Mouse (Mus musculus) hindbrain, embryonic 15.5 days (tissue): Measurements from ENCODE around the gene Tns4. TPM values are rescaled to one million over a fixed set of nuclear protein-coding genes. Genes with fewer than 3 reads are reported as not detected.

Experiments
- ATAC-seq: fragments of 200-750 bp; cut with Nextera tagmentation; 2 replicates; pipeline ENCODE4 v1.8.0; 2017; ENCODE audit warnings: low read depth, moderate number of reproducible peaks, moderate TSS enrichment; ENCODE audit not compliant: low FRiP score
- H3K27ac ChIP-seq: fragments of 300-500 bp; sonication (generic); replicated peaks from 2 replicates; pipeline ENCODE4 v1.5.1; 2015; ENCODE audit warnings: mild to moderate bottlenecking, inconsistent platforms
- H3K27me3 ChIP-seq: fragments of 300-500 bp; sonication (generic); 2 replicates; pipeline ENCODE4 v1.6.1; 2015; ENCODE audit warnings: control low read depth, inconsistent platforms
- H3K36me3 ChIP-seq: fragments of 300-500 bp; sonication (generic); 2 replicates; pipeline ENCODE4 v1.6.1; 2015; ENCODE audit warnings: control low read depth, inconsistent platforms
- H3K4me1 ChIP-seq: fragments of 300-500 bp; sonication (generic); replicated peaks from 2 replicates; pipeline ENCODE4 v1.6.1; 2015; ENCODE audit warnings: control low read depth, inconsistent platforms
- H3K4me2 ChIP-seq: fragments of 300-500 bp; sonication (generic); 2 replicates; pipeline ENCODE4 v1.6.1; 2015; ENCODE audit warnings: moderate library complexity, mild to moderate bottlenecking, inconsistent platforms
- H3K4me3 ChIP-seq: fragments of 300-500 bp; sonication (generic); 2 replicates; pipeline ENCODE4 v1.5.1; 2015; ENCODE audit warnings: mild to moderate bottlenecking, inconsistent platforms
- H3K9ac ChIP-seq: fragments of 300-500 bp; sonication (generic); 2 replicates; pipeline ENCODE4 v1.6.1; 2015; ENCODE audit warnings: inconsistent platforms
- H3K9me3 ChIP-seq: fragments of 300-500 bp; sonication (generic); 2 replicates; pipeline ENCODE4 v1.6.1; 2016; ENCODE audit warnings: control low read depth, inconsistent platforms
- WGBS: fragments of 180-500 bp; shearing (Covaris S2); methylation state at CpG from one replicate; pipeline ENCODE4 v1.1.7; 2015; 5-methylcytosine and 5-hydroxymethylcytosine counted together
- polyA plus RNA-seq: library from polyadenylated mRNA; unstranded; fragments of >200 nt; fragmentation: Nextera tagmentation; extraction: Ambion mirVana; gene quantifications from 2 replicates; pipeline ENCODE4 v1.2.1, GENCODE M21; 2015

The Tns4 gene
- polyA plus RNA-seq, 1 experiment from 2014 or later = 0.08 TPM

DNA sequence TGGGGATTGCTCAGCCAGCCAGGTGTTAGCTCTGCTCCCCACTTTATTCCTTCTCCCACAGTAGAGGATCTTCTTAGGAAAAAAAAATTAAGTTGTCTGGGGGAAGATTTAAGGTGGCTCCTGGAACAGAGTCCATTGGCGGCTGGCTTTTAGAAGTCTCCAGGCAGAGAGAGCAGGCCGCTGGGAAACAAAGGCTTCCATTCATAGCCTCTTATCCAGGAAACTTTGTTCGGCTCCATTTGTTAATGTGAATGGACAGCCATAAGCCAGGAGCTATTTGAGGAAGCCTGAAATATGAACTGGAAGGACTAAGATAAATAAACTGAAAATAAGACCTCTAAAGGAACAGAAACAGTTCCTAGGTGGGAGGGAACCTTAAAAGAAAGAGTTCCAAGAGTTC, 24.0 kb upstream of the Tns4 start:
- Histone ChIP-seq H3K4me1 (peaks cover 5% of the 10 kb centered on the region; the same call in 1 of the 2 replicates), H3K27me3 (no peaks in the 10 kb centered on the region), H3K27ac (no peak overlapping the region), H3K9ac (no peak overlapping the region), H3K36me3 (no peaks in the 10 kb centered on the region), H3K9me3 (no peaks in the 10 kb centered on the region), H3K4me3 (no peak overlapping the region), H3K4me2 (no peak overlapping the region)
- WGBS = 8% methylated on average over 3 of the region's 3 CpGs
- no peak for ATAC-seq

DNA sequence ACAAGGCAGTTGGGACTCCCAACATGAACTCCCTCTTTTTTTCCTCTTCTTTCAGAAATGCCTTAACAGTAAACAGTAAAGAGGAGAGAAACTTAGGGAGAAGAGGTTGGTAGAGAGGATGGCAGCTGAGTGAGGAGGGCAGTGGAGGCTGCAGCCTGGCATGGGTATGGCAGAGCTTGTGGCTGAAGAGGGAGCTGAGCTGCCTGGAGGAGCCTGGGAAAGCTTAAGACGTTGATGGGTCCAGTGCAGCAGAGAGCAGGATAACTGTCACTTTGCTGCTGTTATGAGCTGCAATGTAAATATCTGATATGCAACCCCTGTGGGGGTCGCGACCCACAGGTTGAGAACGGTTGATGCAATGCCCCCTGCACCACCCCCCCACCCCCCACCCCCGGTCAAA, 23.6 kb upstream of the Tns4 start:
- Histone ChIP-seq H3K27ac (no peak overlapping the region), H3K4me3 (no peak overlapping the region), H3K4me1 (peaks cover 5% of the 10 kb centered on the region; the same call in 1 of the 2 replicates), H3K9ac (no peak overlapping the region), H3K27me3 (no peaks in the 10 kb centered on the region), H3K4me2 (no peak overlapping the region), H3K9me3 (no peaks in the 10 kb centered on the region), H3K36me3 (no peaks in the 10 kb centered on the region)
- no peak for ATAC-seq
- WGBS = 31% methylated on average over 5 of the region's 5 CpGs

DNA sequence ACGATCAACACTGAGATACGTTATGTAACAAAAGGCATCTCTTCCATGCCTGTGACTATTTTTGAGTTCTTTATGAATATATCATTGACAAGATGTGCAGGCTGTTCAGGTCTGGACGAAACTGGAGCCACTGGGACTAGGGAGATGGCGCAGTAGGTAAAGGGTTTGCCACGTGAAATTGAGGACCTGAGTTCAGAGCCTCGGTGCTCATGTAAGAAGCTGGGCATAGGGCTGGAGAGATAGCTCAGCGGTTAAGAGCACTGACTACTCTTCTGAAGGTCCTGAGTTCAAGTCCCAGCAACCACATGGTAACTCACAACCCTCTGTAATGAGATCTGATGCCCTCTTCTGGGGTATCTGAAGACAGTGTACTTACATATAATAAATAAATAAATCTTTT, 22.5 kb upstream of the Tns4 start:
- Histone ChIP-seq H3K27ac (no peak overlapping the region), H3K9me3 (no peaks in the 10 kb centered on the region), H3K36me3 (no peaks in the 10 kb centered on the region), H3K4me1 (peaks cover 5% of the 10 kb centered on the region; the same call in 1 of the 2 replicates), H3K4me3 (no peak overlapping the region), H3K9ac (no peak overlapping the region), H3K4me2 (no peak overlapping the region), H3K27me3 (no peaks in the 10 kb centered on the region)
- WGBS = 93% methylated on average over 7 of the region's 7 CpGs
- ATAC-seq = no peak

DNA sequence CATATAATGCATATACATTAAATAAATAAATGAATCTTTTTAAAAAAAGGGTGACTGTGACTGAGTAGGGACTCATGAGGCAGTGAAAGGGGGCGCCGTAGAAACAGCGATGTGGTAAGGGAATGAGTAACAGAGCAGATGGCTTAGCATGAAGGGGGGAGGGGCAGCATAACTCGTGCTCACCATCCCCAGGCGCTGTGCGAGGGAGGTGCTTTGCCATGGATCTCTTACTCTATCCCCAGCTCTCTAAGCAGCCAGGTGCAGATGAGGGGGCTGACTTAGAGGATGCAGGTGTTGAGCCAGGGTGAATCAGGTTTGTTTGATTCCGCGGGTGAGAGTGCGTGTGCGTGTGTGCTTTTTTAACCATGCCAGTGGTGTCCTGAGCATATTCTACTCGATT, 22.0 kb upstream of the Tns4 start:
- WGBS = 62% methylated on average over 11 of the region's 11 CpGs
- no peak for ATAC-seq

DNA sequence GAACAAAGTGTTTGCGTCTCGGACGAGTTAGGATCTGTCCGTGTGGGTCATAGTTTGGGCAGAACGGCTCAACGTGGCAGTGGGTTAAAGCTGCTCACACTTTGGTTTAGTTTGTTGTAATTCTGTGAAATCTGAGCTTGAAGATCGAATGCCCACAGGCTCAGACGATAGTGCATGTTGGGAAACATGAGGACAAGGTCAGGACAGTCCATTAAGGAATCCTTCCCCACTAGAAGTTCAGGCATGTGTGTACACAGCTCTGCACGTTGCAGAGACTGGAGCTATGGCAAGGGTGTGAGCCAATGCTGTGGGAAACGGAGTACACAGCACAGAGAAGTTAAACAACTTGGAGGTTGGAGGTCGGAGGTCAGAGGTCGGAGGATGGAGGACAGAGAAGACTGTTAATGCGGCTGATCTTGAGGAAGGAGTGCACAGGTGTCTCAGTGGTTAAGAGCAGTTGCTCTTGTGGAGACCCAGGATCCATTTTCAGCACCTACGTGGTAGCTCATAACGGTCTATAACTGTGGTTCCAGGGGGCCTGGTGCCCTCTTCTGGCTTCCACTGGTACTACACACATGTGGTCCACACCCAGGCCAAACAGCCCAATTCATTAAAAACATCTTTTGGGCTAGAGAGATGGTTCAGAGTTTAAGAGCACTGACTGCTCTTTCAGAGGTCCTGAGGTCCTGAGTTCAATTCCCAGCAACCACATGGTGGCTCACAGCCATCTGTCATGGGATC, 21.4 kb upstream of the Tns4 start:
- Histone ChIP-seq H3K4me1 (peaks cover 5% of the 10 kb centered on the region; the same call in 1 of the 2 replicates), H3K27ac (no peak overlapping the region), H3K27me3 (no peaks in the 10 kb centered on the region), H3K9me3 (no peaks in the 10 kb centered on the region), H3K9ac (no peak overlapping the region), H3K4me3 (no peak overlapping the region), H3K4me2 (no peak overlapping the region), H3K36me3 (no peaks in the 10 kb centered on the region)
- 83% methylated on average over 15 of the region's 15 CpGs for WGBS
- ATAC-seq = no peak

More for the DNA sequence above, 22.0 kb upstream of the Tns4 start:
- H3K9ac ChIP-seq = no peak overlapping the region
- no peaks in the 10 kb centered on the region for H3K27me3 ChIP-seq
- no peaks in the 10 kb centered on the region for H3K9me3 ChIP-seq
- no peaks in the 10 kb centered on the region for H3K36me3 ChIP-seq
- no peak overlapping the region for H3K27ac ChIP-seq
- H3K4me3 ChIP-seq = no peak overlapping the region
- peaks cover 5% of the 10 kb centered on the region; the same call in 1 of the 2 replicates for H3K4me1 ChIP-seq
- no peak overlapping the region for H3K4me2 ChIP-seq

DNA sequence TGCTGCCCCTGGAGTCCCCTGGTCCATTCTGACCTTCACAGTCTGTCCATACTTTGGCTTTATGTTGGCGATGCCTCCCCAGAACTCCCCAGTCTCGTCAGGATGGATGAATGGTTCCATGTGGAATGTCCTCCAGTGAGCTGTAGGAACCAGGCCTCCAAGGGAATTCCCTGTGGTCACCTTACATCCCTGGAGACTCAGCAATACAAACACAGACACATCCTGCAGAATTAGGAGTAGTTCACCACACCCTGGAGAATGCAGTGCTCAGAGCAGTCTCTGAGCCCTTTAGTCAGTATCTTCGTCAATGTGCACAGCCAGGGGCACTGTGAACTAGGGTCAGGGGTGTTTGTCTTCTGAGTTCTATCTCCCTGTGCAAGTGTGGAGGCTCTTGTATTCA, 19.2 kb upstream of the Tns4 start:
- Histone ChIP-seq H3K4me2 (no peak overlapping the region), H3K4me3 (no peak overlapping the region), H3K27ac (no peak overlapping the region), H3K36me3 (no peaks in the 10 kb centered on the region), H3K4me1 (peaks cover 5% of the 10 kb centered on the region; the same call in 1 of the 2 replicates), H3K27me3 (no peaks in the 10 kb centered on the region), H3K9me3 (no peaks in the 10 kb centered on the region), H3K9ac (no peak overlapping the region)
- WGBS = 72% methylated on average over 3 of the region's 3 CpGs
- no peak for ATAC-seq

DNA sequence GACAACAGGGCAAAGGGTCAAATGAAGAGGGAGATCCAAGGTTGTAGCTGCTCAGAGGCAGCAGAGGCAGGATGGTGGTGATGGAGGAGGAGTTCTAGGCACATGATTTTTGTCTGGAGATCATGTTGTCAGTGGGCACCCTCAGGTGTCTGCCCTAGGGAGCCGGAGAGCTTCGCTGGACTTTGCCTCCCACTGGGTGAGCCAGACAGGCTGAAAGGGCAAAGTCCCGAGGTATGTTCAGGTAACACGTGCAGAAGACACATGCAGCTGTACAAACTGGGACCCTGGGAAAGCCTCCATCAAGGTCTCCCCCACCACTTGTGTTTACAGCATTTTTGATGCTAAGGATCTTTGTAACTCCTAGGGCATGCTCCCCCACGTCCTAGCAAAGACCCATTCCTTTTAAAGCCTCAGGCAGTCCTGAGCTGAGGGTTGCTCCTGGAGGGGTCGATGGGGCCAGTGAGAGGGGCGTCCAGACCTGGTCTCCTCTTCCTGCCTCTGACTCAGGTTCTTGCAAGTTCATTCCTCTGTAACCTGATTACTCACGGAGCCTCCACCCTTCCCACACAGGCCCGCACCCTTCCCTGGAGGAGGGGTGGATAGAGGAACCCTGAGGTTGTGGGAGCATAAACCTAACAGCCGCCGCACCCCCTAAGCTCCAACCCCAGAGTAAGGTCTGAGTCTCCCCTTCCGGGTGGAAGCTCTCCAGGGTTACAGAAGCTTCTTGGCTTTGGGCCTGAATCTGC, 17.0 kb upstream of the Tns4 start:
- Histone ChIP-seq H3K27me3 (no peaks in the 10 kb centered on the region), H3K27ac (no peak overlapping the region), H3K9ac (no peak overlapping the region), H3K9me3 (no peaks in the 10 kb centered on the region), H3K4me1 (no peaks in the 10 kb centered on the region), H3K4me2 (no peak overlapping the region), H3K4me3 (no peak overlapping the region), H3K36me3 (no peaks in the 10 kb centered on the region)
- ATAC-seq = no peak
- 77% methylated on average over 12 of the region's 12 CpGs for WGBS

DNA sequence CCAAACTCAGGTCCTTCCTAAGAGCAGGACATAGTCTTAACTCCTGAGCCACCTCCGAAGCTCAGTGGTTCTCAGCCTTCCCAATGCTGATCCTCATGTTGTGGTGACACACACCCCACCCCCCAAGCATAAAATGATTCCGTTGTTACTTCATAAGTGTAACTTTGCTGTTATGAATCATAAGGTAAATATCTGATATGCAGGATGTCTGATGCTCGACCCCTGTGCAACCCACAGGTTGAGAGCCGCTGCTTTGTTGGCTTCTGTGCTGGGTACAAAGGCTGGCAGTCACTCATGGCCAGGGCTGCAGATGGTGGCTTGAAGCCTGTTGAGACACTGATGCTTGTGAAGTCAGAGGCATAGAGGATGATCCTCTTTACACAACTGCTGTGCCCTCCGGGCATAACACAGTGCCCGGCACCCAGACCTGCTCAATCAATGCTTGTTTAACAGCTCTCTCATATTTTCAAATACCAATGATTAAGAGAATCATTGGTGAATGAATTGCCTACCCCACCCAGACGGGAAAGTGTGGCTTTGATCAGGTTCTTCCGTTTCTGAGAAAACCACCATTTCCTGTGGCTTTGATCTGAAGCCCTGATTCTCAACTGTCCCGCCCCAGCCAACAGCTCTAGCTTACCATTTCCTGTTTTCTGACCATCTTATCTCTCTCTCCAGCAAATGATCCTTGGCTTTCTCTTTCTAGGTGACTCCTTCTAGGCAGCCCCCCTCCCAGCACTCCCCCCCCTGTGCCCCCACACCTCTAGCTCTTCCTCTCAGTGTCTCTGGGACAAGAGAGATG, 15.7 kb upstream of the Tns4 start:
- Histone ChIP-seq H3K27me3 (no peaks in the 10 kb centered on the region), H3K9me3 (no peaks in the 10 kb centered on the region), H3K36me3 (no peaks in the 10 kb centered on the region), H3K4me3 (no peak overlapping the region), H3K9ac (no peak overlapping the region), H3K27ac (no peak overlapping the region), H3K4me2 (no peak overlapping the region), H3K4me1 (no peaks in the 10 kb centered on the region)
- no peak for ATAC-seq
- WGBS = 90% methylated on average over 9 of the region's 9 CpGs

DNA sequence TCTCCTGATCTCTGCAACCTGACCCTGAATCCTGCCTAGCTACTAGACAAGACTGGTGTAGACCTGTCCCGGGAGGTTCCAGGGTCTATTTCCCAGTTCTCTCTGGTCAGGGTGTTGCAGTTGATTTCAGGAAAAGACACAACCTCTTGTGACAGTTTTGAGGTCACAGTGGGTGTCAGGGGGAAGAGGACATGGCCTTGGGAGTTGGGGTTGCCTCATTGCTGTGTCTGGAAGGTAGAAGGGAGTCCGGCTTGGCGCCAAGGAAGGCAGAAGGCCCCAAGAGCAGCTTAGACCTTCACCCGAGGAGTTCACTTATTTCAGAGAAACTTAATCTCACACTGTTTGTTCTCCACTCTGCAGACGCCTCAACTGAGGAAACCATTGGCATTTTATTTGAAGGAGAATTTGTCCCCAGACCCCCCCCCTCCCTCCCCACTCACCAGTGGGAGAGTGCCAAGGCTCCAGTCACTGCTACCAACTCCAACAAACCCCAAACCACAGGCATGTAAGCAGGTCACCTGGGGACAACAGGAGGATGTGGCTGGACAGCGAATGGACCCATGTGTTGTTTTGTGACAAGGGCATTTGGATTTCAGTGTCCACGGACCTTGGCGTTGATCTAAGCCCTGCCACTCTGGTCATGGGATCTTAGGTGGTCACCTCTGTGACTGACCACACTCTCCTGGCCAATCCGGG, 13.6 kb upstream of the Tns4 start:
- H3K4me2 ChIP-seq = no peak overlapping the region
- H3K4me3 ChIP-seq = no peak overlapping the region
- H3K27ac ChIP-seq = no peak overlapping the region
- WGBS = 90% methylated on average over 9 of the region's 9 CpGs
- H3K9ac ChIP-seq = no peak overlapping the region
- H3K4me1 ChIP-seq = no peaks in the 10 kb centered on the region
- H3K36me3 ChIP-seq = no peaks in the 10 kb centered on the region
- ATAC-seq = no peak
- no peaks in the 10 kb centered on the region for H3K9me3 ChIP-seq
- H3K27me3 ChIP-seq = no peaks in the 10 kb centered on the region

DNA sequence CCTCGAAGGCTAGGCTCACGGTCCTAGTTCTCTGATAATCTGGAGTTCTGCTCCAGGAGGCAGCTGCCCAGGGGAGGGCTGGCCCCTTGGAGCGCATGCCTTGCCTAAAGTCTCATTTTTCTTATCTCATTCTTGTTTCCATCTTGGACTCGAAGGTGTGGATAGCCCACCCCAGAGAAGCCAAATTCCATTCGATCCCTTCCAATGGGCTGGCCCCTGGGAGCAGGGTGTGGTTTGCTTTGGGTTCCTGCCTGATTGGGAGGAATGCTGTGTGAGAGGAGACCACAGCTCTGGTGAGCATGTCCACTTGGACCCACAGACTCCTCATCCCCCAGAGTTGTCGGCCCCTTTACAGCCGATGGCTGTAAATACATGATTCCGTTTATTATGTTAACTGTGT, 12.6 kb upstream of the Tns4 start:
- Histone ChIP-seq H3K9ac (no peak overlapping the region), H3K36me3 (no peaks in the 10 kb centered on the region), H3K9me3 (no peaks in the 10 kb centered on the region), H3K4me2 (no peak overlapping the region), H3K4me3 (no peak overlapping the region), H3K27ac (no peak overlapping the region), H3K27me3 (no peaks in the 10 kb centered on the region), H3K4me1 (no peaks in the 10 kb centered on the region)
- WGBS = 88% methylated on average over 8 of the region's 8 CpGs
- ATAC-seq = no peak

DNA sequence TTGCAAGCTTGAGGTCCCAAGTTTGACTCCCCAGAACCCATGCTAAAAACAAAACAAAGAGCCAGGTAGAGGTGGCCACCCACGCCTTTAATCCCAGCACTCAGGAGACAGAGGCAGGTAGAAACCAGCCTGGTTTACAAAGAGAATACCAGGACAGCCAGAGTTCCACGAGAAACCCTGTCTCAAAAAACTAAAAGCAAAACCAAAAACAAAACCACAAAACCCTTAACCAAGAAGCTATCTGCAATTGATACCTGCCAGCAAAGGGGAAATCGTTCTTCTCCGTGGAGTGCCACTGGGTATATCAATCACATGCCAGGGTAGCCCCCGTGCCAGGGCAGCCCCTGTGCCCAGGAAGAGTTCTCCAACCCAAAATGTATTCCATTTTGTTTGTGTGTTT, 11.1 kb upstream of the Tns4 start:
- ATAC-seq = no peak
- no peak overlapping the region for H3K4me2 ChIP-seq
- WGBS = 83% methylated on average over 5 of the region's 5 CpGs

More for the DNA sequence above, 11.1 kb upstream of the Tns4 start:
- H3K9me3 ChIP-seq = no peaks in the 10 kb centered on the region
- H3K27me3 ChIP-seq = no peaks in the 10 kb centered on the region
- H3K4me1 ChIP-seq = no peaks in the 10 kb centered on the region
- H3K36me3 ChIP-seq = no peaks in the 10 kb centered on the region
- H3K4me3 ChIP-seq = no peak overlapping the region
- no peak overlapping the region for H3K9ac ChIP-seq
- no peak overlapping the region for H3K27ac ChIP-seq
